Mouse (Mus musculus) neural tube, embryonic 10.5 days (tissue): ENCODE data around the gene Pik3r6.

Source experiments
- DNase-seq: peaks from one replicate; pipeline ENCODE4 v3.0.0-alpha.2; 2017; ENCODE audit warnings: low spot score; ENCODE audit errors: extremely low spot score

The Pik3r6 gene

DNA sequence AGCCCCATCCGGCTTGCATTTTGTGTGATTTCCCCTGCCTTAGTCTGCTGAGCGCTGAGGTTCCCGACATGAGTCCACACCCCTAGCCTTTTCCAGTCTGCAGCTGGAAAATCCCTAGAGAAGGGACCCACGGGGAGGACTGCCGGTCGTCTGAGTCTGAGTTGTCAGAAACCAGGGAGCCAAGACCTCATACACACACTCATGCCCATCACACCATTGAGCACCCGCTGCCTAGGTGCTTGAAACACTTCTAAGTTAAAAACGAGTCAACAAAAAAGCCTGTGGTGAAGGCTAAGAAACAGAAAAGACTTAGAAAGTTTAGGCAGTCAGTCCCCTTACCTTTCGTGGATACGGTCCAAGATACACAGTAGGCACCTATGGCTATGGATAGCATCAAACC lies 15.1 kb upstream of the Pik3r6 start:
- no peak for DNase-seq

DNA sequence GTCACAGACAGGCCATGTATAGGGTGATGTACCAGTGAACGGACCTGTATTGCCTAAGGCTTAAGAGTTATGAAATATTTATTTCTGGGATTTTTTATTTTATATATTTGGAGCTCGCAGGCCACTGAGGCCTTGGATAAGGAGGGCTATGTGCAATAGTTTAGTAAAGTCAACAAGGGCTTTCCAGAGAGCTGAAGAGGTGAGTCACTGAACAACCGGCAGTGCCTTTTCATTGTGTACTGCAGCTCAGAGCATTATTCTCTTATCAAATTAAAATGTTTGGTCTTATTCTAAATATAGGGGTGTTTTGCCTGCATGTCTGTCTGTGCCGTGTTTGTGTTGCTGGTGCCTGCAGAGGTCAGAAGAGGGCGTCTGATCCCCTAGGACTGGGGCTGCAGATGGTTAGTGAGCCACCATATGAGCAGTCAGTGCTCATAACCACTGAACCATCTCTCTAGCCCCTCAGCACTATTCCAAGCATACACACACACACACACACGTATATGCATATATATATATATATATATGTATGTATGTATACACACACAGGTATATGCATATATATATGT lies 14.5 kb upstream of the Pik3r6 start:
- no peak for DNase-seq

- DNase-seq, result no peak
Observed at GRCm38 (mm10) chr11:68489236-68489635, 13.6 kb upstream of the Pik3r6 start.

DNA sequence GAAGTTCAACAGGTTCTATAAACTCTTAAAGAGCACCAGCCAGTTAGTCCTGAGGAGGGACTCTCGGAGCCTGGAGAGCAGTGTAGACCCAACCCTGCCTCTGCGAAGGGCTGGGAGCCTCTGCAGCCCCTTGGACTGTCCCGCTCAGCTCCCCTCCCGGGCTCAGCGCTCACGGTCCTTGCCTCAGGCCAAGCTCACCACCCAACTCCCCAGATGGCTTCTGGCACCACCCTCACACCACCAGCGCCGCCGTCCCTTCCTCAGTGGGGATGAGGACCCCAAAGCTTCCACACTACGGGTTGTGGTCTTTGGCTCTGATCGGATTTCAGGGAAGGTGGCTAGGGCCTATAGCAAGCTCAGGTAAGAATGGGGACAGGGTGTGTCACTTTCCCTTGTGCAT lies 10.2 kb upstream of the Pik3r6 start:
- no peak for DNase-seq

DNA sequence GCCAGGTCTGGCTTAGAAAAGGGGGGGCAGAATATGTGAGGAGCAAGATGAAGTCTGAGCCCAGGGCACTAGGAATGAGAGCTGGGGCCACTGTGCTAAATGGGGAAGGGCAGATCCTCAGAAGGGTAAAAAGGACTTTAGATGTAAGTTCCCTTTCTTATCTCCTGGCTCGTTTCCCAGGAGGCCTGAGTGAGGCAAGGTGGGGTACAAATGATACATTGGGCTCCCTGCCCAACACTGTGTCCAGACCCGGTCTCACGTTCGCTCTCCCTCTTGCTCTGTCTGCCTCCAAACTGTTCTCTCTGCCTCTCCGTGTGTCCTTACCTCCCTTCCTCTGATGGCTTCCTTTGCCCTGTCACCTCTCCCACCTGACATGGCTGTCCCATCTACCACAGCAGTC lies 9.1 kb upstream of the Pik3r6 start:
- no peak for DNase-seq

DNA sequence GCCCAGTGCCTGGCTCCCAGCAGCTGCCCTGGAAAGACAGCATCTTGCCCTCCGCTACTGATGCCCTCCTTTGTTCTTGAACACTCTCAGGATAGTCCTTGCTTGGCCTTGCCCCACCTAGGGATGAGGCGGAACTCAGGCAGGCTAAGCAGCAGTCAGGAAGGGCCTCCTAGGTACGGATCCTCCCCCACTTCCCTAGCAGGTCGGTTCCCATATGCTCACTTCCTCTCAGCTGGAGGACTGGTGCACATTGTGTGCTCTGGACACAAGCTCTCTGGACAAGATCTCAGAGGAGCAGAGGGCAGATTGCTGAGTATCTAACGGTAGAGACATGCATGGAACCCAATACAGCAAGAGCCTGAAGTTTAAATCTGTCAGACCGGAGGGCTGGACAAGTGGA lies 5.7 kb upstream of the Pik3r6 start:
- DNase-seq, result no peak

GRCm38 (mm10) chr11:68498517-68498916 lies 4.3 kb upstream of the Pik3r6 start:
- DNase-seq, result no peak

DNA sequence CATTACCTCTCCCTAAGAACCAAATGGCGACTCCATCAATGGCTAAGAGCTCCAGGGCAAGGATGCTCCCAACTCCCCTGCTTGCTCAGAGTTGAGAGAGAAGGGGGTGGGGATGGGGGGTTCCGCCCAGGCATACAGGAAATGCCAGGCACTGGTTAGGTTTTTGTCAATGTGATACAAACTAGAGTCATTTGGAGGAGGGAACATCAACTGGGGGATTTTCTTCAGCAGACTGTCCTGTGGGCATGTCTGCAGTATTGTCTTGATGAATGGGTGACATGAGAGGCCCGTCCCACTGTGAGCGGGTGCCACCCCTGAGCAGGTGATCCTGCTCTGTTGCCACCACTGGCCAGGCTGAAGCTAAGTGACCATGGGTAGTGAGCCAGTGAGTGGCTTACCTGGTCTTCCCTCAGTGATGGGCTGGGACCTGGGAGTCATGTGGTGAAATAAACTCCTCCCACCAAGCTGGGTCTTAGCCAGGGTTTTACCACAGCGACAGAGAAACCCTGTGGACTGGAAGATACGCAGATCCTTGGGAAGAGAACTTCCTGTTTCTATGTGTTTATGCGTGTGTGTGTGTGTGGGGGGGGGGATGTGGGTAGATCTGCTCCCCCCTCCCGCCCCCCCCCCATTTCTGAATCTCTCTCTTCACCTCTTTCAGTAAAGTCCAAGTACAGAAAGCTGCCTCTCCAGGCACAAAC lies 3.7 kb upstream of the Pik3r6 start:
- no peak for DNase-seq

DNA sequence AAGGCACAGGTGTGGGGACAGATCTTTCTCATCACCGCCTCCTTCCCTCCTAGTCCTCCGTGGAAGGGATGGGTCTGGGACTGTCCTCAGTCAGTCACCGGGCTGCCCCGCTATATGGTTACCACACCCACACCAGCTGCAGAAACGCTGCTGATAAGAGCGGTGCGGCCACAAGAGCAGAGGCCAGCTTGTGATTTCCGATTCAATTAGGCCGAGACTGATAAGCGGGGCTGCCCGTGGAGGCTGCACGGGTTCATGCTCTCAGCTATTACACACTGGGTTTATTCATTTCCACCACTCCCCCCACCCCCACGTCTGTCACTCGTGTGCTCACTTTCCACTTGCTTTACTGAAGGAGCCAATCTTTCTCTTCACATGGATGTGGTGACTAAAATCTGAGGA lies 1.9 kb upstream of the Pik3r6 start:
- no peak for DNase-seq

- DNase-seq, result no peak
Observed at GRCm38 (mm10) chr11:68502408-68502807, 411 bp upstream of the Pik3r6 start.

DNA sequence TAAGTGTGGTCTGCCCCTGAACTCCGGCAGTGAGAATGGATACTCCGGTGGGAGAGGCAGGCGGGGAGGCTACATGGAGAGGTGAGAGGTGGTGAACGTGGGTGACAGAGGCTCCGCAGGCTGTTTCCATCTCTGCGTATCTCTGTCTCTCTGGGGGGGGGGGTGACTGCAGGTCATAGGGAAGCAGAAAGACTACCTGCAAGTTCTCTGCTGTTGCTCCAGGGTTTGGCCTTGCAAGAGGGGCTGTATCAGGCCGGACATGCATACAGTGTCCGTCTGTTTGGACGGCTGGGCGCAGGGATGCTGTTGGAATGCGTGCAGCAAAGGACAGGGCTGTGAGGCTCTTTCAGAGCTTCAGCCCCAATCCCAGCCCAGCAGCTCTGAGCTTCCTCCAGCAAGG lies 2.1 kb downstream of the Pik3r6 start:
- DNase-seq, result no peak

- no peak for DNase-seq
Observed at GRCm38 (mm10) chr11:68507246-68507645, 4.4 kb downstream of the Pik3r6 start.

DNA sequence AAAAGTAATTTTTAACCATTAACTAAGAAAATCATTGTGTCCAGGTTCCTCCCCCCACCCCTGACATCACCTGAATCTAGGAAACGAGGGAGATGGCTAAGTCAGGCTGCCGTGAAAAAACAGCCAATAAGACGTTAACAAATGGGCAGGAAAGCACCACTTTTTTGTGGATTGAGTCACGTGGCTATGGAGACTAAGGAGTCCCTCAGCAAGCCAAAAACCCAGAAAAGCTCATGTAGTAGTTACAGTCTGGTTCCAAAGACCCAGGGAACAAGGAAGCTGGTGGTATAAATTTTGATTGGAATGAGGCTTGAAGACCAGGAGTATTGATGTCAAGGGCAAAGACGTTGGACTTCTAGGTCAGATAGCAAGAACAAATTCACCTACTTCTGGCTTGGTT lies 5.8 kb downstream of the Pik3r6 start:
- no peak for DNase-seq

DNA sequence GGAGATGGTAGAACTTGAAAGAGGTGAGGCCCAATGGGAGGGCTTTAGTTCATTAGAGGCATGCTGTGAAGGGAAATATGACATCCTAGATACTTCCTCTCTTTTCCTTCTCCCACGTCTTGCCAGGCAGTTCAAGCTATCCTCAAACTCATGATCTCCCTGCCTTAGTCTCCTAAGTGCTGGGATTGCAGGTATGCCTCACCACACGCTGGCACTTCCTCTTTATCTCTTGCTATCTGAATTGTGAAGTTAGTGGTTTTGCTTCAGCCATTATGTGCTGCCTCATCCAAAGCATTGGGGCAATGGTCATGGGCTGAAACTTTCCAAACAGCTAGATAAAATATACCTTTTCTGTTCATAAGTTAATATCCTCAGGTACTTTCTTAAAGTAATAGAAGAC lies 6.4 kb downstream of the Pik3r6 start:
- DNase-seq, result no peak

- DNase-seq, result no peak
Observed at GRCm38 (mm10) chr11:68513969-68514368, 11.2 kb downstream of the Pik3r6 start.

- DNase-seq, result no peak
Observed at GRCm38 (mm10) chr11:68519362-68519761, 16.5 kb downstream of the Pik3r6 start.

GRCm38 (mm10) chr11:68519815-68520214 lies 17.0 kb downstream of the Pik3r6 start:
- no peak for DNase-seq

GRCm38 (mm10) chr11:68520439-68520838 lies 17.6 kb downstream of the Pik3r6 start:
- DNase-seq, result no peak

GRCm38 (mm10) chr11:68521352-68521751 lies 18.5 kb downstream of the Pik3r6 start:
- no peak for DNase-seq

DNA sequence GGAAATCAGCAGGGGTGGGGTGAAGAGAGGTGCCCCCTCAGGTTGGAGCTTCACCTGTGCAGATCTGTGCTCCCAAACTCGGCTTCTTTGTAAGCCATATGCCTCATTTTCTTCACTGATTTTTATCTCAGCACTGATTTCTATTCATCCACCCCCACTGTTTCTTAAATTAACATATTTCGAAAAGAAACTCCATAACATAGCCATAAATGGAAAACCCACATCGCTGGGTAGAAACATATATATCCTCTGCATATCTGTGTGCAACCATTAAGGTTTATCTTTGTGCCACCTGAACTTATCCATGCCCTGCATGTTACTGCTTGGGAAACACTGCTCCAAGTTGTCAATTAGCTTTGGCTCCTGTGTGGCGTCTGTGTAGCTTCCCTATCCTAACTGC lies 23.6 kb downstream of the Pik3r6 start:
- no peak for DNase-seq

- no peak for DNase-seq
Observed at GRCm38 (mm10) chr11:68531066-68531806, 28.4 kb downstream of the Pik3r6 start.

DNA sequence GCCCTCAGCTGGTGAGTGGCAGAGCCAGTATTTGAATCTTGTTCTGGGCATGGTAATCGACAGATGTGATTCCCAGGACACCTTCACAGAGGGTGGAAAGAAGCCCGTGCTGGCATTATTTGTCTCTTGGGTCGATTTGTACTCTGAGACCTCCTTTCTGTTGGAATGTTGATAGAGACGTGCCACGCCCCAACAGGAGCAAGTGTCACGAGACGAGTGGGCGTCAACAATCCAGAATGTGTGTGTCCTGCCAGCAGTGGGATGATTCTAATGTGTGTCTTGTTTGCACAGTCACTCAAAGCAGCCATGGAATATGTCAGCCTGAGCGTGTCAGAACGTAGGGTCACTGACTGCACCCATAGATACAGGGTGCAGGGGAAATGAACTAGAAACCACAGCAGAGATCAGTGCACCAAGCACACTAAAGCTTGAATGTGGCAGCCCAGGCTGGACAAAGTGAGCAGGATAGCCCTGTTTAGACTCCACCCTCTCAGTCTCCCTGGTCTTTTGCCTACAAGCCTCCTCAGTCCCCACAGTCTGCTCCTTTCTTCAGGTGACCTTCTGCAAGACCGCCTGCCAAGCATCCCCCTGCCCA lies 29.2 kb downstream of the Pik3r6 start:
- DNase-seq, result no peak
